Mouse (Mus musculus) left cerebral cortex, adult 11 months (tissue): ENCODE measurements around the gene Hrasls.

Experiments
- DNase-seq: peaks from one replicate; pipeline ENCODE4 v3.0.0; 2022; ENCODE audit warnings: low spot score

The Hrasls gene

GRCm38 (mm10) chr16:29209605-29210411 is at the start of gene Hrasls:
Gene Hrasls (plus strand): TSS chr16:29209695.
- no peak for DNase-seq

GRCm38 (mm10) chr16:29162271-29162670 is 47.2 kb upstream of the Hrasls start:
- DNase-seq: peak; percentile 35

GRCm38 (mm10) chr16:29167051-29167450 is 42.4 kb upstream of the Hrasls start:
- DNase-seq: no peak

GRCm38 (mm10) chr16:29171741-29172140 is 37.8 kb upstream of the Hrasls start:
- no peak for DNase-seq

- DNase-seq: no peak
These were observed 36.3 kb upstream of the Hrasls start for GRCm38 (mm10) chr16:29173201-29173600.

GRCm38 (mm10) chr16:29174831-29175350 is 34.6 kb upstream of the Hrasls start:
- DNase-seq: no peak

GRCm38 (mm10) chr16:29192911-29193310 is 16.6 kb upstream of the Hrasls start:
- DNase-seq: no peak

GRCm38 (mm10) chr16:29193981-29194380 is 15.5 kb upstream of the Hrasls start:
- DNase-seq: no peak

- DNase-seq: no peak
These were observed 14.3 kb upstream of the Hrasls start for GRCm38 (mm10) chr16:29195156-29195555.

GRCm38 (mm10) chr16:29198461-29198860 is 11.0 kb upstream of the Hrasls start:
- no peak for DNase-seq

GRCm38 (mm10) chr16:29201146-29201545 is 8.3 kb upstream of the Hrasls start:
- no peak for DNase-seq

GRCm38 (mm10) chr16:29204875-29205274 is 4.6 kb upstream of the Hrasls start:
- no peak for DNase-seq

- no peak for DNase-seq
These were observed 3.9 kb upstream of the Hrasls start for GRCm38 (mm10) chr16:29205581-29205980.

- DNase-seq: no peak
These were observed 654 bp upstream of the Hrasls start for GRCm38 (mm10) chr16:29208841-29209240.

- DNase-seq: peak; percentile 75
These were observed 7.2 kb downstream of the Hrasls start for GRCm38 (mm10) chr16:29216395-29217295.

GRCm38 (mm10) chr16:29235951-29236350 is 26.5 kb downstream of the Hrasls start:
- DNase-seq: no peak

GRCm38 (mm10) chr16:29254325-29254724 is 44.8 kb downstream of the Hrasls start:
- no peak for DNase-seq
